Mouse (Mus musculus) adrenal gland, postnatal 4 days (tissue): ENCODE measurements at regions not wholly inside any gene's neighbourhood (a gene's known extent, or its start where the extent isn't known, plus 50 kb on each side); places are given as distances from the start of the nearest gene placed in this dataset.

Experiments
- DNase-seq, 2 experiments: peaks; one replicate each; pipeline ENCODE4 v3.0.0; 2021 to 2022; ENCODE audit warnings: low spot score in 2 of 2, mixed read lengths in 2 of 2

DNA sequence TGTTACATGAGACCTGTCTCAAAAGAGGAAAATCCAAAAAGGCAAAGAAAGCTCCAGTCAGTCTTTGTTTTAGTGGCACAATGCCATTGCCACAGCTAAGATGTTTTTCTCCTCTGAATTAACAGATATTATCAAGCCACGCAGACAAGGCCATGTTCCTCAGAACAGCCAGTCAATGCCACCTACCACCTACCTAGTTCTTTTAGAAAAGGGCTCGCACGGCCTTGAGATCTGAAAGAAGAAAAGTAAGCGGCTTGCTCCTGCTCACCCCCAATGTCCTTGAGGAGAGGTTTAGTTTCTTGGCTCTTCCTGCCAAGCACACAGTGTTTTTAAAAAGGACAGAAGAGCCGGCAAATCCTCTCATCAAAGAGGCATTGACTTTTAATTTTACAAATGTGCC is 88.7 kb upstream of the Noct start:
- DNase-seq = no peak

DNA sequence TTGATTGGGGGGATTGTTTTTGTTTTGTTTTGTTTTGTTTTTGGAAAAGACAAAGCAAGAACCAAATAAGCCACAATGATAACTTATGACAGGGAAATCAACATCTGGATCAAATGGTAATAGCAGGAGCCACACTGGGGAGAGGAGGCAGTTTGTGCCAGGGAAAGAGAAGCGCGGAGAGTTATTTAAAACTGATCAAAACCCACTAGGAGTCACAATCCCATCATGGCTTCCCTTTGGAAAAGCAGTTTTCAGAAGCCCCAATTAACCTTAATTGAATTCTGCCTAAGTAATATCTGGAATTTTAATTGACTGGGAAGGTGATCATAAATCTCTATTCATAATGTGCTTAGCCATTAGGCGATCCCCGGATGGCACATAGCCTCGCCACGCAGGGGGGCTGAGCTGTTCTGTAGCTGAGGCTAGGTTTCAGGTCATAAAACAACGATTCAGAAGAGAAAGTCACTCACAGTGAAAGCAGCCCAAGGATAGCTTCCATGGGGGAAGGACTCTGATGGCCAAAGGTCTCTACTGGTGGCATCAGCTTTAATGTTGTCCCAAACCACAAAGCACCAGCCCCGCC is 86.4 kb upstream of the Noct start:
- no peak for DNase-seq

DNA sequence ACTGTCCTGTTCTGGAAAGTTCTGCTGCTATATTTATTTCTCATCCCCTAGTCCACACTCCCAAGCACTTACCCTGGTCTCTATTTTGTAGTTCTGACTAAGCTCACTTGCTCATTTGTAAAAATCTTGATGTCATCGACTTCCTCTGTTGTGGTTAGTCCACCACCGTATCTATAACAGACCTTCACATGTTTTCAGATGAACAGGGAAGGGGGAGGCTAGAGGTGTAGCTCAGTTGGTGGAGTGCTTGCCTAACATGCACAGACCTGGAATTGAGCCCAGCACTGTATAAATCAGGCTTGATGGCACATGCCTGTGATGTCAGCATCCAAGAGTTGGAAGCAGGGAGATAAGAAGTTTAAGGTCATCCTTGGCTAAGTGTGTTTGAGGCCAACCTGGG is 78.3 kb upstream of the Noct start:
- DNase-seq = no peak

DNA sequence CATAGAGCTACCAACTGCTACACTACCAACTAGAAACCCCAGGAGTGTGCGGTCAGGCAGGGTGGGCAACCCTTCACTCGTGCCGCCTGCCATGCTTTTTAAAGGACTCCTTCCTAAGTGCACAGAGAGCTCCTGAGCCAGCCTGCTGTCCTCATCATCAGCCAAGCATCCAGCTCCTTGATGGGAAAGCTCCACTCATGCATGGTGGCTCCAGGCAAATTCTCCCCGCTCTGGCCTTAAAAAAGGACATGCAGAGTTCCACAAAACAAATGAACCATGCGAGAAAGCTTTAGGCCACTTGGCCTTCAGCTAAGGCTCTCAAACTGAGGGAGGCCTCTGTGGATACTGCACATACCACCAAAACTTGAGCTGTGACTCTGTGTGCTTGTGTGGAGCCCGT is 74.2 kb upstream of the Noct start:
- no peak for DNase-seq

DNA sequence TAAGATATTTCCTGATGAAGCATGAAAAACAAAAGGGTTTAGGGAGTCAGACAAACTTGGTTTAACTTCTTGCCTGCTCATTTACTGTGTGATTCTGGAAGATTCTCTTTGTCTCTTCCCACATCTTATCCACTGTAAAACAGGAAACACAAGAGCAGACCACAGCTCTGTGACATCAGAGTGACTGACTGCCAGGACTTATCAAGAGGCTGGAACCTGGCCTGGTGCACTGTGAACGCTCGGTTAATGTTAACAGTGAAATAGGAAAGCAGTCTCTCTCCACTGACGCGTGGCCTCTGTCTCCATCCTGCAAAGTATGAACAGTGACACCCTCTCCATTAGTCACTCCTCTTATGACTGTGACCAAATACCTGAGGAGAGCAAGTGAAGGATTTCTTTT is 73.1 kb upstream of the Noct start:
- no peak for DNase-seq

- DNase-seq = no peak
These were observed 68.6 kb upstream of the Noct start for GRCm38 (mm10) chr3:51155621-51156020.

DNA sequence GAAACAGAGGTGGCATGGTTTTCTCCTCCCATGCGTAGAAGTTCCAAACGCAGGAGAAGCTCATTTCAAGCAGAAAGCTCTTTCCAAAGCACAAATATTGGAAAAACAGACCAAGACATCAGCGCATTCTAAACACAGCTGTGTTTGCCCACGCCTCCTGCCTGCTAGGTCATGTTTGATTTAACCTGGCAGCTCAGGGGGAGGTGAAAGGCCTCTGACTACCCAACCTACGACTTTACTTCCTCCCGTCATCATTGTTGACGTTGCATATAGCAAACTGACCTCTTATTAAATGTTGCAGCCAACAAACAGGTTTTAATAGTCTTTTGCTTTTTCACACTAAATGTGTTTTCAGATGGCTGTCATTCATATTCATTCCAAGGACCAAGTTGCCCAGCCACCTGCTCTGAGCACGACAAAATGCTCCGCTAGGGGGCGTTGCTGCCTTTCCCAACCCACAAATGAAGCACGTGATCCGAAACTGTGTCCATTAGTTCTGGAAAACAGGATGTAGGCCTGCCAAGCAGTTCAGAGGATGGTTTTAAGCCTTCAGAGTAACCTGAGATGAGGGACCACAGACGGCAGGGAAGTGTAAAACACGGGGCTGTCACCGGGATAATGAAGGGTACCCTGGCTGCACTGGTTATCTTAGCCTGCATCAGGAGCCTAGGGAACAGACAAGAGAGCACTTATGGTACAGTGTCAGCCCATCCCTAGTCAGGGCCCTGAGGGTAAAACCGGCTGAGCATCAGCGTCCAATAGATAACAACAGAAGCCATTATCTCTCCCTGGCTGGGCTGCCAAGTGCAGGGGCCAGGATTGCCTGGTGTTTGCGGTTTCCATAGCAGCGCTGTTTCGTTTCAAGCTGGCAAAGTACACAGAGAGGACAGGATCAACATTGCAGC is 67.6 kb upstream of the Noct start:
- DNase-seq = peak in 1 of 2 experiments; percentile 40

GRCm38 (mm10) chr3:51157291-51157650 is 67.0 kb upstream of the Noct start:
- no peak for DNase-seq

- DNase-seq = no peak
These were observed 65.8 kb upstream of the Noct start for GRCm38 (mm10) chr3:51158449-51158848.

DNA sequence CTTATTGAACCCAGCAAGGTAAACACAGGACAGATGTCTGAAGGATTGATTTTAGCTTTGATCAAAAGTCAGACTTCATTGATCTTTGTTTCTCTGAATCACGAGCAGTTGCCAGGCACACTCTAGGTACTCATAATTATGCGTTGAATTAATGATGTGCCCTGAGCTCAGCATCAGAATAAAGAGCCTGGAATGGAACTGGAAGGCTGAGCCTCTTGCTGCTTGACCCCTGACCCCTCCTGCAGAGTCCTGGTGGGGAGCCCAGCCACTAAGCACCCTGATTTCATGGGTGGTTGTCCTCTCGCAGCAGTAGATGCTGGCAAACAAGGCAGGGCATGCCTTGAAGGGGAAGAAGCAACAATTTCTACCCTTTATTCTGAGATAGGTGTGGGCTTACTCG is 64.9 kb upstream of the Noct start:
- DNase-seq = no peak

- no peak for DNase-seq
These were observed 64.4 kb upstream of the Noct start for GRCm38 (mm10) chr3:51159881-51160280.

DNA sequence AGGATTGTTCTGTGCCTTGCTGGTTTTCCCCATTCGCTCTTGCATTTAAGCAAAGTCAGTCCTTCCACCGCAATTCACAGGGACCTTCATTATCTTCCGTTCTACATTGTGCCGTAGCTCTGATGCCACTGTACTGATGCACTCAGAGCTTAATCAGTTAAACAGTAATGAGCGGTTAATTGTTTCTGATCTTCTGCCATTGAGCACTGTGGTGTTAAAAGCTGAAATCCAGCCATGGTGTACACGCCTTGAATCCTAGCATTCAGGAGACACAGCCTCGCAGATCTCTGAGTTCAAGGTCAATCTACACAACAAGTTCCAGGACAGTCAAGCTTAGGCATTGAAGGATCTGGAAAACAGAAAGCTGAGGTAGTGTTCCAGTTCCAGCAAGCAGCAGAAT is 63.6 kb upstream of the Noct start:
- no peak for DNase-seq

GRCm38 (mm10) chr3:51169150-51169925 is 54.9 kb upstream of the Noct start:
- DNase-seq = no peak

- DNase-seq = peak; percentile 56 to 63
These were observed 53.9 kb upstream of the Noct start for GRCm38 (mm10) chr3:51170225-51170852.
